Mouse (Mus musculus): ENCODE results near the gene Olfr370.

- TF ChIP-seq CTCF (IDR thresholded peaks at IDR 0.05; ENCODE audit: extremely low read depth, insufficient read length, insufficient replicate concordance, low read depth, low read length) = no peak
- TF ChIP-seq POLR2A (IDR thresholded peaks at IDR 0.05; ENCODE audit: low read depth, low read length) = no peak
Observed at GRCm38 (mm10) chr8:83574631-83575315, 39.2 kb downstream of the Olfr370 start.
